Mouse (Mus musculus) stomach, embryonic 15.5 days (tissue): Measurements from ENCODE around the gene Unc93a. TPM values are rescaled to one million over a fixed set of nuclear protein-coding genes. Genes with fewer than 3 reads are reported as not detected.
"Not testable (repeated sequence)": the region's sequence is repeated elsewhere in the genome, so short reads cannot be mapped to it uniquely, and the experiment has no call there.

Experiments
- ATAC-seq: fragments of 200-750 bp; cut with Nextera tagmentation; 2 replicates; pipeline ENCODE4 v1.8.0; 2017; ENCODE audit warnings: low read depth, moderate number of reproducible peaks, moderate TSS enrichment; ENCODE audit not compliant: insufficient read depth, low FRiP score
- H3K27ac ChIP-seq: fragments of 300-500 bp; sonication (generic); 2 replicates; pipeline ENCODE4 v1.5.1; 2015; ENCODE audit warnings: mild to moderate bottlenecking, inconsistent platforms
- H3K27me3 ChIP-seq: fragments of 300-500 bp; sonication (generic); replicated peaks from 2 replicates; pipeline ENCODE4 v1.6.1; 2015; ENCODE audit warnings: inconsistent platforms
- H3K36me3 ChIP-seq: fragments of 300-500 bp; sonication (generic); 2 replicates; pipeline ENCODE4 v1.6.1; 2015; ENCODE audit warnings: inconsistent platforms
- H3K4me1 ChIP-seq: fragments of 300-500 bp; sonication (generic); 2 replicates; pipeline ENCODE4 v1.6.1; 2015; ENCODE audit warnings: inconsistent platforms
- H3K4me2 ChIP-seq: fragments of 300-500 bp; sonication (generic); 2 replicates; pipeline ENCODE4 v1.6.1; 2015; ENCODE audit warnings: mild to moderate bottlenecking, inconsistent platforms
- H3K4me3 ChIP-seq: fragments of 300-500 bp; sonication (generic); replicated peaks from 2 replicates; pipeline ENCODE4 v1.5.1; 2015; ENCODE audit warnings: inconsistent platforms
- H3K9ac ChIP-seq: fragments of 300-500 bp; sonication (generic); 2 replicates; pipeline ENCODE4 v1.6.1; 2015; ENCODE audit warnings: inconsistent platforms
- H3K9me3 ChIP-seq: fragments of 300-500 bp; sonication (generic); 2 replicates; pipeline ENCODE4 v1.6.1; 2016; ENCODE audit warnings: inconsistent platforms
- WGBS: fragments of 180-500 bp; shearing (Covaris S2); methylation state at CpG from one replicate; pipeline ENCODE4 v1.1.7; 2015; 5-methylcytosine and 5-hydroxymethylcytosine counted together
- polyA plus RNA-seq: library from polyadenylated mRNA; unstranded; fragments of >200 nt; fragmentation: Nextera tagmentation; extraction: Ambion mirVana; gene quantifications from 2 replicates; pipeline ENCODE4 v1.2.1, GENCODE M21; 2015

Unc93a gene
- polyA plus RNA-seq, 1 experiment from 2014 or later: not detected

GRCm38 (mm10) chr17:13129324-13129723, 2.3 kb downstream of the Unc93a start:
- not testable (repeated sequence) for ATAC-seq, H3K27ac ChIP-seq
- WGBS: no CpG with 5 or more reads among the region's 3 CpGs

GRCm38 (mm10) chr17:13124241-13124640, 7.4 kb downstream of the Unc93a start:
- not testable (repeated sequence) for H3K9ac ChIP-seq, H3K9me3 ChIP-seq, ATAC-seq, H3K4me3 ChIP-seq, H3K4me2 ChIP-seq, H3K27ac ChIP-seq, H3K36me3 ChIP-seq, H3K4me1 ChIP-seq, H3K27me3 ChIP-seq
- 38% methylated on average over 2 of the region's 3 CpGs for WGBS

More at GRCm38 (mm10) chr17:13129324-13129723, 2.3 kb downstream of the Unc93a start:
- H3K36me3 ChIP-seq, H3K4me3 ChIP-seq, H3K9ac ChIP-seq, H3K4me1 ChIP-seq, H3K4me2 ChIP-seq, H3K27me3 ChIP-seq, H3K9me3 ChIP-seq: not testable (repeated sequence)

- ATAC-seq, H3K4me1 ChIP-seq, H3K4me3 ChIP-seq, H3K27me3 ChIP-seq, H3K27ac ChIP-seq, H3K9me3 ChIP-seq, H3K4me2 ChIP-seq, H3K36me3 ChIP-seq, H3K9ac ChIP-seq: not testable (repeated sequence)
- WGBS: 94% methylated on average over 2 of the region's 5 CpGs
Observed at GRCm38 (mm10) chr17:13123308-13124038, 8.1 kb downstream of the Unc93a start.

- not testable (repeated sequence) for H3K9ac ChIP-seq, H3K36me3 ChIP-seq, H3K27me3 ChIP-seq, H3K9me3 ChIP-seq, H3K4me1 ChIP-seq, H3K4me2 ChIP-seq, H3K4me3 ChIP-seq, ATAC-seq, H3K27ac ChIP-seq
- WGBS: 58% methylated on average over 3 of the region's 9 CpGs
Observed at GRCm38 (mm10) chr17:13112504-13113291, 18.9 kb downstream of the Unc93a start.

- H3K4me1 ChIP-seq, H3K9ac ChIP-seq, H3K27ac ChIP-seq, H3K4me3 ChIP-seq, H3K9me3 ChIP-seq, H3K4me2 ChIP-seq, H3K36me3 ChIP-seq, H3K27me3 ChIP-seq, ATAC-seq: not testable (repeated sequence)
- 75% methylated on average over 5 of the region's 5 CpGs for WGBS
Observed at GRCm38 (mm10) chr17:13106563-13106962, 25.0 kb downstream of the Unc93a start.

GRCm38 (mm10) chr17:13092960-13093359, 38.6 kb downstream of the Unc93a start:
- not testable (repeated sequence) for H3K4me3 ChIP-seq, H3K4me1 ChIP-seq, H3K9ac ChIP-seq, H3K36me3 ChIP-seq, H3K9me3 ChIP-seq, ATAC-seq, H3K27me3 ChIP-seq, H3K4me2 ChIP-seq, H3K27ac ChIP-seq
- WGBS: 90% methylated on average over 2 of the region's 4 CpGs

GRCm38 (mm10) chr17:13092100-13092764, 39.4 kb downstream of the Unc93a start:
- not testable (repeated sequence) for H3K4me1 ChIP-seq, H3K9me3 ChIP-seq, ATAC-seq, H3K27ac ChIP-seq, H3K9ac ChIP-seq, H3K4me2 ChIP-seq, H3K27me3 ChIP-seq, H3K4me3 ChIP-seq, H3K36me3 ChIP-seq
- WGBS: 63% methylated on average over 8 of the region's 8 CpGs

GRCm38 (mm10) chr17:13091510-13091909, 40.1 kb downstream of the Unc93a start:
- WGBS: no CpG with 5 or more reads among the region's 1 CpGs
- H3K9ac ChIP-seq, H3K4me3 ChIP-seq, H3K9me3 ChIP-seq, H3K36me3 ChIP-seq, H3K4me1 ChIP-seq, ATAC-seq, H3K27me3 ChIP-seq, H3K4me2 ChIP-seq, H3K27ac ChIP-seq: not testable (repeated sequence)

- not testable (repeated sequence) for H3K9ac ChIP-seq, H3K36me3 ChIP-seq, H3K4me1 ChIP-seq, H3K27ac ChIP-seq, H3K9me3 ChIP-seq, ATAC-seq, H3K4me3 ChIP-seq, H3K4me2 ChIP-seq, H3K27me3 ChIP-seq
- 60% methylated on average over 3 of the region's 5 CpGs for WGBS
Observed at GRCm38 (mm10) chr17:13069227-13069626, 62.4 kb downstream of the Unc93a start.

- H3K27ac ChIP-seq, ATAC-seq, H3K36me3 ChIP-seq, H3K4me2 ChIP-seq, H3K27me3 ChIP-seq, H3K9me3 ChIP-seq, H3K4me3 ChIP-seq, H3K9ac ChIP-seq, H3K4me1 ChIP-seq: not testable (repeated sequence)
- WGBS: 64% methylated on average over 1 of the region's 4 CpGs
Observed at GRCm38 (mm10) chr17:13067864-13068385, 63.7 kb downstream of the Unc93a start.

GRCm38 (mm10) chr17:13062882-13063281, 68.7 kb downstream of the Unc93a start:
- ATAC-seq, H3K27ac ChIP-seq: not testable (repeated sequence)

GRCm38 (mm10) chr17:13060804-13061203, 70.8 kb downstream of the Unc93a start, which contains the start of gene Tcp10b:
TSS of gene Tcp10b (plus strand) at chr17:13061104.
- not testable (repeated sequence) for H3K9me3 ChIP-seq, H3K9ac ChIP-seq, H3K36me3 ChIP-seq, H3K27ac ChIP-seq, H3K4me1 ChIP-seq, H3K4me2 ChIP-seq, H3K27me3 ChIP-seq, H3K4me3 ChIP-seq, ATAC-seq
- 85% methylated on average over 4 of the region's 4 CpGs for WGBS

More at GRCm38 (mm10) chr17:13062882-13063281, 68.7 kb downstream of the Unc93a start:
- H3K36me3 ChIP-seq, H3K9me3 ChIP-seq, H3K27me3 ChIP-seq, H3K4me1 ChIP-seq, H3K4me2 ChIP-seq, H3K9ac ChIP-seq, H3K4me3 ChIP-seq: not testable (repeated sequence)
- WGBS: 63% methylated on average over 5 of the region's 7 CpGs
